Mouse (Mus musculus) cerebellum, postnatal 36 days (tissue): ENCODE measurements at regions not wholly inside any gene's neighbourhood (a gene's known extent, or its start where the extent isn't known, plus 50 kb on each side); places are given as distances from the start of the nearest gene placed in this dataset.

Source experiments
- DNase-seq, 2 experiments: peaks; one replicate each; pipeline ENCODE4 v3.0.0; 2021 to 2022; ENCODE audit warnings: mixed read lengths in 2 of 2

GRCm38 (mm10) chr3:102311482-102312225, 107.2 kb upstream of the Vangl1 start:
- no peak for DNase-seq

GRCm38 (mm10) chr3:102310243-102310642, 105.8 kb upstream of the Vangl1 start:
- no peak for DNase-seq

- DNase-seq, result peak; percentile 49
Observed at GRCm38 (mm10) chr3:102309756-102310155, 105.3 kb upstream of the Vangl1 start.

GRCm38 (mm10) chr3:102307656-102308055, 103.2 kb upstream of the Vangl1 start:
- no peak for DNase-seq

- no peak for DNase-seq
Observed at GRCm38 (mm10) chr3:102292385-102292784, 87.9 kb upstream of the Vangl1 start.

GRCm38 (mm10) chr3:102281983-102282382, 77.5 kb upstream of the Vangl1 start:
- no peak for DNase-seq

GRCm38 (mm10) chr3:102276758-102277157, 72.3 kb upstream of the Vangl1 start:
- DNase-seq, result no peak

- DNase-seq, result no peak
Observed at GRCm38 (mm10) chr3:102276283-102276682, 71.8 kb upstream of the Vangl1 start.

GRCm38 (mm10) chr3:102275256-102276022, 70.9 kb upstream of the Vangl1 start:
- no peak for DNase-seq

GRCm38 (mm10) chr3:102270779-102271178, 66.3 kb upstream of the Vangl1 start:
- no peak for DNase-seq

- no peak for DNase-seq
Observed at GRCm38 (mm10) chr3:102270257-102270656, 65.8 kb upstream of the Vangl1 start.

GRCm38 (mm10) chr3:102266136-102266535, 61.6 kb upstream of the Vangl1 start:
- no peak for DNase-seq

GRCm38 (mm10) chr3:102265146-102265545, 60.7 kb upstream of the Vangl1 start:
- no peak for DNase-seq

- DNase-seq, result no peak
Observed at GRCm38 (mm10) chr3:102263326-102263725, 58.8 kb upstream of the Vangl1 start.

- no peak for DNase-seq
Observed at GRCm38 (mm10) chr3:102262665-102263064, 58.2 kb upstream of the Vangl1 start.

- DNase-seq, result no peak
Observed at GRCm38 (mm10) chr3:102261517-102261916, 57.0 kb upstream of the Vangl1 start.
